ENCODE assay signal across 24 mouse cellular contexts in genomic region chr16:76309280-76309679, GRCm38 (mm10).
DNase-seq lines count a peak whose midpoint lies in the region; ATAC-seq and TF ChIP-seq lines count a peak whose summit lies in the region.
"Had no signal": no experiment of that assay in that cellular context is flagged by ENCODE, and none has a peak within 500 bp of the region (broad histone marks: within the 10 kb centered on the region; RNA-seq: fewer than 3 reads in every experiment).

No protein-coding gene starts in this region.

- H3K27ac ChIP-seq in intestine, embryonic 14.5 days (ENCODE audit: low read depth) = no peak overlapping the region
- H3K27ac ChIP-seq in intestine, postnatal 0 days (ENCODE audit: low read depth, low read length) = no peak overlapping the region
- no peak overlapping the region for H3K27ac ChIP-seq in thymus, adult 2 months (ENCODE audit: control insufficient read depth, insufficient read depth, low read length)
- H3K27ac ChIP-seq: embryonic facial prominence, embryonic 13.5 days; forebrain, embryonic 10.5 days; hindbrain, embryonic 10.5 days; intestine, embryonic 15.5 days; lung, embryonic 15.5 days had no signal

- H3K27me3 ChIP-seq in intestine, embryonic 14.5 days (replicated peaks; ENCODE audit: control insufficient read depth, insufficient read depth, low read length) = no peaks in the 10 kb centered on the region
- H3K27me3 ChIP-seq in intestine, postnatal 0 days (replicated peaks; ENCODE audit: control insufficient read depth, insufficient read depth, low read length) = no peaks in the 10 kb centered on the region
- no peaks in the 10 kb centered on the region for H3K27me3 ChIP-seq in thymus, adult 2 months (ENCODE audit: control insufficient read depth, insufficient read depth, low read length)
- H3K27me3 ChIP-seq: embryonic facial prominence, embryonic 13.5 days; intestine, embryonic 15.5 days; lung, embryonic 15.5 days; megakaryocyte, embryonic 14.5 days; Patski had no signal

- H3K4me2 ChIP-seq in intestine, embryonic 14.5 days (ENCODE audit: low read length) = no peak overlapping the region
- no peak overlapping the region for H3K4me2 ChIP-seq in intestine, postnatal 0 days (replicated peaks; ENCODE audit: low read depth)
- H3K4me2 ChIP-seq: embryonic facial prominence, embryonic 13.5 days; heart, embryonic 11.5 days; intestine, embryonic 15.5 days; lung, embryonic 15.5 days had no signal

- ATAC-seq in cerebellum, adult (ENCODE audit: insufficient number of reproducible peaks, low FRiP score, low TSS enrichment) = peak; percentile 38; the same call in 1 of the 2 replicates
- no peak for ATAC-seq in intestine, embryonic 14.5 days (replicated peaks; ENCODE audit: low FRiP score, low TSS enrichment, low read depth)
- no peak for ATAC-seq in intestine, postnatal 0 days
- ATAC-seq: forebrain, embryonic 16.5 days; hindbrain, embryonic 16.5 days; intestine, embryonic 15.5 days; Patski had no signal

- TF ChIP-seq POLR2A in thymus, adult 2 months (IDR thresholded peaks at IDR 0.05; ENCODE audit: control insufficient read depth, extremely low read depth, insufficient read depth, low read length, poor library complexity) = no peak

- 76% methylated on average over 7 of the region's 7 CpGs for WGBS in intestine, embryonic 14.5 days
- WGBS in intestine, postnatal 0 days = 85% methylated on average over 7 of the region's 7 CpGs
- 67% methylated on average over 7 of the region's 7 CpGs for WGBS in thymus, adult 2 months

- no peaks in the 10 kb centered on the region for H3K4me1 ChIP-seq in intestine, embryonic 14.5 days (replicated peaks; ENCODE audit: control insufficient read depth, insufficient read depth, low read length)
- no peaks in the 10 kb centered on the region for H3K4me1 ChIP-seq in intestine, postnatal 0 days (replicated peaks; ENCODE audit: control insufficient read depth, insufficient read depth, low read length)
- peaks cover 13% of the 10 kb centered on the region for H3K4me1 ChIP-seq in thymus, adult 2 months (replicated peaks; ENCODE audit: control insufficient read depth, insufficient read depth, low read length)
- H3K4me1 ChIP-seq: intestine, embryonic 15.5 days had no signal

- H3K9me3 ChIP-seq in intestine, embryonic 14.5 days (ENCODE audit: control insufficient read depth, low read length) = no peaks in the 10 kb centered on the region
- H3K9me3 ChIP-seq in intestine, postnatal 0 days (ENCODE audit: control insufficient read depth) = no peaks in the 10 kb centered on the region
- H3K9me3 ChIP-seq: embryonic facial prominence, embryonic 13.5 days; forebrain, embryonic 10.5 days; hindbrain, embryonic 10.5 days; intestine, embryonic 15.5 days; lung, embryonic 15.5 days; megakaryocyte, embryonic 14.5 days had no signal

- no peak for TF ChIP-seq CTCF in intestine, postnatal 0 days (IDR thresholded peaks at IDR 0.05; ENCODE audit: low read depth)
- TF ChIP-seq CTCF in thymus, adult 2 months (IDR thresholded peaks at IDR 0.05; ENCODE audit: borderline replicate concordance, control insufficient read depth, extremely low read depth, insufficient read depth, low read length, poor library complexity) = no peak

- H3K36me3 ChIP-seq in intestine, embryonic 14.5 days (ENCODE audit: control insufficient read depth, insufficient read depth, low read length) = peaks cover 6% of the 10 kb centered on the region; the same call in 1 of the 2 replicates
- peaks cover 9% of the 10 kb centered on the region for H3K36me3 ChIP-seq in intestine, postnatal 0 days (ENCODE audit: control insufficient read depth, insufficient read depth)
- H3K36me3 ChIP-seq in thymus, adult 2 months (ENCODE audit: control insufficient read depth, insufficient read depth, low read length) = peaks cover 9% of the 10 kb centered on the region; the same call in 1 of the 2 replicates
- H3K36me3 ChIP-seq: lung, embryonic 15.5 days had no signal

- no peak overlapping the region for H3K4me3 ChIP-seq in intestine, embryonic 14.5 days (ENCODE audit: low read depth, low read length)
- H3K4me3 ChIP-seq in intestine, postnatal 0 days (ENCODE audit: low read depth, low read length) = no peak overlapping the region
- no peak overlapping the region for H3K4me3 ChIP-seq in thymus, adult 2 months (ENCODE audit: control insufficient read depth, insufficient read depth, low read length)
- H3K4me3 ChIP-seq: embryonic facial prominence, embryonic 13.5 days; forebrain, embryonic 10.5 days; hindbrain, embryonic 10.5 days; intestine, embryonic 15.5 days; lung, embryonic 15.5 days; megakaryocyte, embryonic 14.5 days had no signal

- no peak for DNase-seq in cerebellum, adult 8-10 months
- DNase-seq in intestine, embryonic 14.5 days (ENCODE audit: low spot score) = peak; percentile 36
- DNase-seq in thymus, postnatal 14 days = peak; percentile 26
- no peak for DNase-seq in thymus, adult 2 months
- DNase-seq in thymus, postnatal 0 days (ENCODE audit: low spot score) = no peak
- no peak for DNase-seq in left cerebral cortex, adult 11 months (ENCODE audit: low spot score)
- DNase-seq: cerebellum, adult 9-10 months; gastrocnemius, postnatal 10 days; kidney, adult 9 months; kidney, postnatal 10 days; layer of hippocampus, postnatal 36 days; liver had no signal

- H3K9ac ChIP-seq in intestine, embryonic 14.5 days (ENCODE audit: low read length) = no peak overlapping the region
- no peak overlapping the region for H3K9ac ChIP-seq in intestine, postnatal 0 days (ENCODE audit: low read depth, low read length)
- H3K9ac ChIP-seq: embryonic facial prominence, embryonic 13.5 days; intestine, embryonic 15.5 days; lung, embryonic 15.5 days had no signal

Comparison
In these comparisons a context has a peak if more than half of its experiments do, and no peak if none do; other contexts are left out.
1. DNase-seq: peak in intestine, embryonic 14.5 days (single experiment) and thymus, postnatal 14 days (single experiment); none in cerebellum, adult 8-10 months (single experiment), thymus, adult 2 months (single experiment), thymus, postnatal 0 days (single experiment) and left cerebral cortex, adult 11 months (single experiment).